Mouse (Mus musculus) kidney, postnatal 4 days (tissue): Measurements from ENCODE around the gene Cnot3.
"Not testable (repeated sequence)": the region's sequence is repeated elsewhere in the genome, so short reads cannot be mapped to it uniquely, and the experiment has no call there.

Experiments used
- DNase-seq, 2 experiments: peaks; one replicate each; pipeline ENCODE4 v3.0.0; 2021; ENCODE audit warnings: mixed read lengths in 2 of 2

Cnot3 gene

GRCm38 (mm10) chr7:3644672-3645487 is at the start of gene Cnot3:
Gene Cnot3, plus strand, starts transcription at chr7:3645268.
- peak; percentile 97 to 99 for DNase-seq

DNA sequence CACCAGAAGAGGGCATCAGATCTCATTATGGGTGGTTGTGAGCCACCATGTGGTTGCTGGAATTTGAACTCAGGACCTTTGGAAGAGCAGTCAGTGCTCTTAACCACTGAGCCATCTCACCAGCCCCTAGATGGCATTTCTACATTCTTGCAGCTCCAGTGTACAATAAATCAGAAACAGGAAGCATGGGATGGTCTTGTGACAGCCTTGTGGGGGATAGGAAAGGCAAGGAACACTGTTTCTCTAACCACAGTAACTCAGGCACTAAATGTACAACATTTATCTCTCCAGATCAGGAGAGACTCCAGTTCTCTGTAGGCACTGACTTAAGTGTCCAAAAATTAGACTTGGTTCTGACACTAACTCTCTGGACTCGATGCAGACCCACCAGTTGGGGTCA is 47.3 kb upstream of the Cnot3 start:
- not testable (repeated sequence) for DNase-seq

- peak; percentile 71 to 78 for DNase-seq
Observed at GRCm38 (mm10) chr7:3601119-3601518, 43.9 kb upstream of the Cnot3 start.

DNA sequence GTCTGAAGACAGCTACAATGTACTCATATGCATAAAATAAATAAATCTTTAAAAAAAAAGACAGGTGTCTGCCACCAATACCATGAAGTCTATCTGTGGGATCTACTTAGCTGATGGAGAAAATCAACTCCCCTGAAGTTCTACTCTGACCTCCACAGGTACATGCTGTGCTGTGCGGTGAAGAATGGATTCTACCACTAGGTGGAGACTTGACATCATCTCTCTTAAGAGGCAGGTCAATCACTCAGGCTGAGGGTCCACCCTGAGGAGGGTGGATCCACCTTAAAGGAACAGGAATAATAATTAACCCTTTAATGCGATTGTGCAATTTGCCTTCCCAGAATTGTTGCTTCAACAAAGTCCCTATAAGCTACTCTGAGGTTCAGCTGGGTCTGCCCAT is 38.3 kb upstream of the Cnot3 start:
- peak in 1 of 2 experiments; percentile 47 for DNase-seq

DNA sequence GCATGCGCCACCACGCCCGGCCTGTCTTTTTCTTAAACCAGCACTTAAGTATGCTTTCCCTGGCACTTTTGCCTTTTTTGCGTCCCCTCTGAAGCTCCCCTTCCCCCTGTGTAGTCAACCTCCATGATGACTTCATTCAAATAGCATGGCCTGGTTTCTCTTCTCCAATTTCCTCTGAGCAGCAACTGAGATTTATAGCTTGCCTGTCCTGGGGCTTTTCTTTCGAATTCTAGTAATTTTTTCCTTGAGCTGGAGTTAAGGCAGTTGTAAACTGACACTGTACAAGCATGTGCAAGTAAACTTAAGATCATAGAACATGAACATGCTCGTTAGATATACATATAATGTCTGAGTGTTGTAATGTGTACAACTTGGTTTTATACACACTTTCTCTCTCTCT is 37.7 kb upstream of the Cnot3 start:
- no peak for DNase-seq

DNA sequence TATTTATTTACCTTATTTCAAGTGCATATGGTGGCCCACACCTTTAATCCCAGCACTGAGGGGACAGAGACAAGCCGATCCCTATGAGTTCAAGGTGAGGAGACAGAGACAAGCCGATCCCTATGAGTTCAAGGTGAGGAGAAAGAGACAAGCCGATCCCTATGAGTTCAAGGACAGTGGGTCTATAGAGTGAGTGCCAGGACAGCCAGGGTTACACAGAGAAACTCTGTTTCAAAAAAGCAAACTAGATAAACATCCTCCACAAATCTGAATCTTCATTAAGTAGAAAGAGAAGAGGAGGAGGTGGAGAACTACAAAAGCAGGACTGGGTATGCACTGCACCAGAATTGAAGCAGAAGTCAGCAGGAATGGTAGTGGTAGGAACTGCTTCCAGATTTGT is 36.4 kb upstream of the Cnot3 start:
- DNase-seq: no peak

- peak; percentile 43 to 58 for DNase-seq
Observed at GRCm38 (mm10) chr7:3609082-3609481, 36.0 kb upstream of the Cnot3 start.

- DNase-seq: no peak
Observed at GRCm38 (mm10) chr7:3610437-3610836, 34.6 kb upstream of the Cnot3 start.

GRCm38 (mm10) chr7:3611006-3611405 is 34.1 kb upstream of the Cnot3 start:
- no peak for DNase-seq

- DNase-seq: no peak
Observed at GRCm38 (mm10) chr7:3614021-3614420, 31.0 kb upstream of the Cnot3 start.

DNA sequence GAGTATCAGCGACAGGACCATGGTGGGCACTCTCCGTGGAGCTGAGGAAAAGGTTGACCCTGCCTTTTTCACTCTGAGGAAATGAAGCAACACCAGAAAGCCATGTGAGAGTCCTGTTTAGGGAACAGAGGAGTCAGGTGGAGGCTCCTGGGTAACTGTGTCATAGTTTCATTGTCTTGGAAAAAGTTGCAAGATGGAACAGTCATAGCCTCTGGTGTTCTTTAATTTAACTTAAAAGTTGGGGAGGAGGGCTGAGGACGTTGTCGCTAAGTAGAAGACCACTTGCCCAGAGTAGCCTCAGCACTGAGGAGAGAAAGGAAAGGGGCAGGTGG is 29.0 kb upstream of the Cnot3 start, which contains the start of gene Oscar:
Gene Oscar (minus strand): TSS at position 101 of the 332 bp plus-strand sequence.
- no peak for DNase-seq

DNA sequence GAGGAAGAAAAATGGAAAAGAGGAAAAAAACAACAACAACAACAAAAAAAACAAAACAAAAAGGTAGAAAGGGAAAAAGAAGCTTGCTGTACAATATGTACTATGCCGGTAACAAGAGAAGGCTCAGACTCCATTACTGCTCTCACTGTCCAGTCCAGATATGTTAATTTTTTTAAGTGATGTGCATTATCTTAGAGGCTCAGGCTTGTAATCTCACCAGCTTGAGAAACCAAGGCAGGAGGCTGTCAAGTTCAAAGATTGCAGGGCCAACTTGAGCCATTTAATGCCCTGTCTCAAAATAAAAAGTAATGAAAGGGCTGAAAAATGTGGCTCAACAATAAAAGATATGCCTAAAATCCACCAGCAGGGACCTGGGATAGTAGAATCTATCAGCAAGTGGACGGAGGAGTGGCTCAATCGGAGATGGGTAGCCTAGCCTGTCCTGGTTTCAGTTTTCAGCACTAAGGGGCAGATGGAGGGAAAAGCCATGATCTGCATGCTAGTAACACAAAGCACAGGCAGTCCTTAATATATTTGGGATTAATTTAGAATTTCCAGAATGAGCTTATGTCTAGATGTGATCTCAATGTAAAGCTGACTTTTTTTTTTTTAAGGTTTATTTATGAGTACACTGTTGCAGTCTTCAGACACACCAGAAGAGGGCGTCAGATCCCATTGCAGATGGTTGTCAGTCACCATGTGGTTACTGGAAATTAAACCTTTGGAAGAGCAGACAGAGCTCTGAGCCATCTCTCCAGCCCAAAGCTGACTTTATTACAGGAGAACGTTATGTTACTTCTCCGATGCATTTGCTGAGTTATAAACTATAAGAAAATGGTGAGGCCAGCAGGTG is 28.5 kb upstream of the Cnot3 start:
- DNase-seq: peak in 1 of 2 experiments; percentile 33

- DNase-seq: peak; percentile 87 to 93
Observed at GRCm38 (mm10) chr7:3617242-3617995, 27.6 kb upstream of the Cnot3 start, which contains the start of gene Ndufa3. Gene Ndufa3, plus strand, starts transcription at chr7:3617373.

DNA sequence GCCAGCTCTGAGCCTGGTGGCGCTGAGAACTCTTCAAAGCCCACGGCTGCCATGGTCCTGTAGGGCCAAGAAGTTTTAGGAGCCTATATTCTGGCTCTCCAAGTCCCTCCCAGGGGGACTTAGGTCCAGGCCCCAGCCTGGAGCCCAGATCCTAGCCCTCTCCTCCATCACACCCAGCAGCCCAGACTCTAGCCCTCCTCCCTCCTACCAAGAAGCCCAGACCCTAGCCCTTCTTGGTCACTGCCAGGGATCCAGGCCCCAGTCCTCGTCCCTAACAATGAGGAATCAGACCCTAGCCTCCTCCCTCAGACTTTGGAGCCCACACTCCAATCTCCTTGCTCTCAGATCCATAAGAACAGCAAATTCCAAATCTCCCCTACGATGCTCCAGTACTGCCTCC is 16.0 kb upstream of the Cnot3 start:
- no peak for DNase-seq

DNA sequence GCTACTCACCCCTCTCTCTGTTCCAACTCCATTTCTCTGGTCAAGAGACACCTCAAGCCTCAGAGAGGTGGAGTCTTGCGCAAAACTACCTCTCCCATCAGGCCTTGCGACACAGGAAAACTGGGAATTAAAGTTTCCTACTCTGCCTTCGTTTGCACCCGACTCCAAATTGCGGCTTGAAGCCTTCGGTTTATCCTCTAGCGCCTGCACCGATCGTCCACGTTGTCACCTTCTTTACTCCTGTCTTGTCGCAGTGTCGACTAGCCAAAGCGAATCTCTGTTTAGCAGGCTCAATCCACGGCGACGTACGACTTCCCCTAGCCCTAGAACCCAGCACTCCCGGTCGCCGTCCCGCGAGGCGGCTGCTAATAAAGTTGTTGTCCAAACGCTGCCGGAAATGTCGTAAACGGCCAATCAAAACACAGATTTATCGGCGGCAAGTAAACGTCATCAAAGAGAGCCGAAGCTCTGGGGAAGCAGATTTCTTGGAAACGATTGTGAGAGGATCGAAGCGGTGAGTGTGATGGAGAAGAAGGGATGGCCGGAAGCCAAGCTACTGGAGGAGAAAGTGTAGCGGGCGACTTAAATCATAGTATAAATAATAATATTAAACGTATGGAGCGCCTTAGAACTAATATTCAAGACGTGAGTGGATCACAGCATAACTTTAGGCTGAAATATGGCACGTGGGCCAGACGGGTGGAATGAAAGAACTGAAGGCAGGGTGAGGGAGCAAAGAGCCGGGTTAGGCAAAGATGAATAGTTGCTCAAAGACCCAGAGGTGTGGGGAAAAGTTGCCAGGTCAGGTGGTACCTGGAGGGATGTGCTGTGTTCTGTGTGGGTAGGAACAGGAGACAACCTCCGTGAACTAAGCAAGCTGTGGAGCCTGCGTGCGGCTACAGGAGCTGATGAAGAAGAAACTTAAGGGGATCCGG is 15.3 kb upstream of the Cnot3 start, which contains the start of the genes Tfpt and Prpf31:
Gene Tfpt (minus strand): TSS at position 387 of the 935 bp plus-strand sequence.
Gene Prpf31 (plus strand): TSS at position 443 of the 935 bp plus-strand sequence.
- peak; percentile 90 to 93 for DNase-seq

GRCm38 (mm10) chr7:3630478-3630815 is 14.6 kb upstream of the Cnot3 start:
- DNase-seq: no peak

GRCm38 (mm10) chr7:3643412-3643811 is 1.7 kb upstream of the Cnot3 start:
- DNase-seq: no peak

DNA sequence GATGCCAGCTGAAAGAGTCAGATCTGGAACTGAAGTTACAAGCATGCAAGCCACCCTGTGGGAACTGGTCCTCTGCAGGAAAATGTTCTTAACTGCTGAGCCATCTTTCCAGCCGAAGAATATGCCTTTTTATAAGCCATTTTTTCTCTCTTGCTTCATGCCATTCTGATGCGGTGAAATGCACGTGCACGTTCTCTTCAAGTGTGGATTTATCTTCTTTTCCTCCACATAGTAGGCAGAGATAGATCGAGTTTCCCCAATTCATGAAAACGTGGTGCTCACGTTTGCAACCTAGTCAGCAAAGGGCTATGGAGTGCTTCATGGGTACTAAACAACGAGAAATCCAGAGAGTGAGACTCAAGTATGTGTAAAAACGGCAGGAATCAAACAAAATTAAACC is 1.2 kb upstream of the Cnot3 start:
- DNase-seq: no peak

GRCm38 (mm10) chr7:3644348-3644671 is 758 bp upstream of the Cnot3 start:
- DNase-seq: peak; percentile 91 to 94

DNA sequence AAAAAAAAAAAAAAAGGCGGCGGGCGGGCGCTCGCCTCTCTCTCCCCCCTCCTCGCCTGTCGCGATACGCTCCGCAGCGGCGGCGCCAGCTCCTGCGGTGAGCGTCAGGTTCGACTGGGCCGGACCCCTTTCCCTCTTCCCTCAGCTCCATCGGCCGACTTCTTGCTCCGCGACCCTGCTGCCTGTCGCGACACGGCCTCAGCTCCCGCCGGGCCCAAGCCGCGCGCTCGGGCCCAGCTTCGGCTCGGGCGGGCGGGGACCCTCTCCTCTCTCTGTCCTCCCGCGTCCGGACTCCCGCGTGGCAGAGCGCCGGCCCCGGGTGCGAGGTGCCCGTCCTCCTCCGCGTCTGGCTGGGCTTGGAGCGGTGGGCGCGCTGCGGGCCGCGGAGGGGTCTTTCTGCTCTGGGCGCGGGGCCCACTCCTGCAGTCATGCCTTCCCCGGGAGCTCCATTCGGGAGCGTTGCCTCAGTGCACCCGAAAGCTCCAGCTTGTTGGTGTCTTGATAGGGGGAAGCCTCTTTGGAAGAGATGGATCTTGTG is 489 bp downstream of the Cnot3 start:
- no peak for DNase-seq

DNA sequence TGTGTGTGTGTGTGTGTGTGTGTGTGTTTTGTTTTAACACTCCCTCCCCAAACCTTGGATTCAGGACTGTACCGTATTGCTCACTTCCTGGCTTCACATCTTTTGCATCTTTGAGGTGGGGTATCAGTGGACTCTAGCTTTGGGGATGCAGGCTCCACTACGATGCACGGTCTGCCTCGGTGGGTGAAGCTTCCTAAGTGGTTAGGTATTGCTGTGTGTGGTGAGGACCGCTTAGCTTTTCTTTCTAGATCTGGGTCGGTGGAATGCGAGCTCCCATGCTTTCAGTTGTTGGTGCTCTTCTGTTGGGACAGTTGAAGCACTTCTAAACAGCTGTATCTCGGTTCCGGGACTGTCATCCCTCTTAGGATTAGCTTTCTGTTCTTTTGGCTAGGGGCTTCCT is 1.1 kb downstream of the Cnot3 start:
- DNase-seq: no peak

GRCm38 (mm10) chr7:3646641-3647040 is 1.6 kb downstream of the Cnot3 start:
- DNase-seq: no peak
